Mouse (Mus musculus) limb, embryonic 12.5 days (tissue): Measurements from ENCODE around the gene Mpg. TPM values are rescaled to one million over a fixed set of nuclear protein-coding genes. Genes with fewer than 3 reads are reported as not detected.
"Not testable (repeated sequence)": the region's sequence is repeated elsewhere in the genome, so short reads cannot be mapped to it uniquely, and the experiment has no call there.

Experiments
- ATAC-seq: fragments of 200-750 bp; cut with Nextera tagmentation; 2 replicates; pipeline ENCODE4 v1.8.0; 2017; ENCODE audit warnings: low read depth, moderate TSS enrichment; ENCODE audit not compliant: insufficient number of reproducible peaks, insufficient read depth, low FRiP score, low TSS enrichment
- H3K27ac ChIP-seq: fragments of 300-500 bp; sonication (generic); 2 replicates; pipeline ENCODE4 v1.5.1; 2016; ENCODE audit warnings: mild to moderate bottlenecking, moderate library complexity
- H3K27me3 ChIP-seq: fragments of 300-500 bp; sonication (generic); 2 replicates; pipeline ENCODE4 v1.6.1; 2016; ENCODE audit warnings: mild to moderate bottlenecking, moderate library complexity
- H3K36me3 ChIP-seq: fragments of 300-500 bp; sonication (generic); 2 replicates; pipeline ENCODE4 v1.6.1; 2016; ENCODE audit warnings: mild to moderate bottlenecking, moderate library complexity
- H3K4me1 ChIP-seq: fragments of 300-500 bp; sonication (generic); replicated peaks from 2 replicates; pipeline ENCODE4 v1.6.1; 2016
- H3K4me2 ChIP-seq: fragments of 300-500 bp; sonication (generic); 2 replicates; pipeline ENCODE4 v1.6.1; 2016; ENCODE audit warnings: mild to moderate bottlenecking, moderate library complexity
- H3K4me3 ChIP-seq: fragments of 300-500 bp; sonication (generic); replicated peaks from 2 replicates; pipeline ENCODE4 v1.5.1; 2016; ENCODE audit warnings: mild to moderate bottlenecking
- H3K9ac ChIP-seq: fragments of 300-500 bp; sonication (generic); replicated peaks from 2 replicates; pipeline ENCODE4 v1.6.1; 2016; ENCODE audit warnings: mild to moderate bottlenecking, moderate library complexity
- H3K9me3 ChIP-seq: fragments of 300-500 bp; sonication (generic); 2 replicates; pipeline ENCODE4 v1.6.1; 2016; ENCODE audit warnings: mild to moderate bottlenecking, moderate library complexity
- WGBS: fragments of 180-500 bp; shearing (Covaris S2); methylation state at CpG from one replicate; pipeline ENCODE4 v1.1.7; 2016; 5-methylcytosine and 5-hydroxymethylcytosine counted together
- polyA plus RNA-seq: library from polyadenylated mRNA; unstranded; fragments of >200 nt; fragmentation: Nextera tagmentation; extraction: Ambion mirVana; gene quantifications from 2 replicates; pipeline ENCODE4 v1.2.1, GENCODE M21; 2016

Gene Mpg
- polyA plus RNA-seq, 1 experiment from 2014 or later: 42.4 TPM

- Histone ChIP-seq H3K4me3 (no peak overlapping the region), H3K27me3 (peaks cover 12% of the 10 kb centered on the region), H3K4me1 (peaks cover 5% of the 10 kb centered on the region; the same call in 1 of the 2 replicates), H3K9me3 (no peaks in the 10 kb centered on the region), H3K36me3 (no peaks in the 10 kb centered on the region), H3K9ac (no peak overlapping the region), H3K27ac (no peak overlapping the region), H3K4me2 (no peak overlapping the region)
- ATAC-seq: no peak
- WGBS: 72% methylated on average over 10 of the region's 10 CpGs
These were observed 33.1 kb upstream of the Mpg start for GRCm38 (mm10) chr11:32193156-32193555.

GRCm38 (mm10) chr11:32194086-32194485 lies 32.2 kb upstream of the Mpg start:
- Histone ChIP-seq H3K9me3 (no peaks in the 10 kb centered on the region), H3K9ac (no peak overlapping the region), H3K4me1 (peaks cover 6% of the 10 kb centered on the region; the same call in 1 of the 2 replicates), H3K4me2 (no peak overlapping the region), H3K27me3 (peaks cover 12% of the 10 kb centered on the region), H3K27ac (no peak overlapping the region), H3K36me3 (no peaks in the 10 kb centered on the region), H3K4me3 (no peak overlapping the region)
- WGBS: 79% methylated on average over 10 of the region's 10 CpGs
- ATAC-seq: no peak

GRCm38 (mm10) chr11:32194626-32195025 lies 31.7 kb upstream of the Mpg start:
- H3K9ac ChIP-seq: no peak overlapping the region
- H3K36me3 ChIP-seq: no peaks in the 10 kb centered on the region
- peaks cover 12% of the 10 kb centered on the region for H3K27me3 ChIP-seq
- H3K4me1 ChIP-seq: peaks cover 7% of the 10 kb centered on the region; the same call in 1 of the 2 replicates
- H3K4me3 ChIP-seq: no peak overlapping the region
- no peak overlapping the region for H3K4me2 ChIP-seq
- no peak overlapping the region for H3K27ac ChIP-seq
- 77% methylated on average over 5 of the region's 5 CpGs for WGBS
- H3K9me3 ChIP-seq: no peaks in the 10 kb centered on the region
- no peak for ATAC-seq

- H3K9me3 ChIP-seq: no peaks in the 10 kb centered on the region
- no peak for ATAC-seq
- H3K4me2 ChIP-seq: no peak overlapping the region
- H3K9ac ChIP-seq: no peak overlapping the region
- H3K4me1 ChIP-seq: peaks cover 7% of the 10 kb centered on the region; the same call in 1 of the 2 replicates
- no peak overlapping the region for H3K27ac ChIP-seq
- H3K4me3 ChIP-seq: no peak overlapping the region
- peaks cover 12% of the 10 kb centered on the region for H3K27me3 ChIP-seq
- H3K36me3 ChIP-seq: no peaks in the 10 kb centered on the region
- WGBS: 41% methylated on average over 11 of the region's 11 CpGs
These were observed 30.3 kb upstream of the Mpg start for GRCm38 (mm10) chr11:32195867-32196540.

- Histone ChIP-seq H3K36me3 (no peaks in the 10 kb centered on the region), H3K27me3 (peaks cover 12% of the 10 kb centered on the region), H3K4me2 (no peak overlapping the region), H3K27ac (no peak overlapping the region), H3K9me3 (no peaks in the 10 kb centered on the region), H3K4me3 (no peak overlapping the region), H3K9ac (no peak overlapping the region), H3K4me1 (peaks cover 7% of the 10 kb centered on the region; the same call in 1 of the 2 replicates)
- no peak for ATAC-seq
- 64% methylated on average over 6 of the region's 6 CpGs for WGBS
These were observed 29.6 kb upstream of the Mpg start for GRCm38 (mm10) chr11:32196727-32197126.

GRCm38 (mm10) chr11:32197766-32198165 lies 28.5 kb upstream of the Mpg start:
- WGBS: 21% methylated on average over 3 of the region's 3 CpGs
- no peak overlapping the region for H3K9ac ChIP-seq
- H3K4me2 ChIP-seq: no peak overlapping the region
- no peaks in the 10 kb centered on the region for H3K9me3 ChIP-seq
- H3K27ac ChIP-seq: no peak overlapping the region
- H3K27me3 ChIP-seq: peaks cover 12% of the 10 kb centered on the region
- H3K36me3 ChIP-seq: no peaks in the 10 kb centered on the region
- H3K4me1 ChIP-seq: peaks cover 3% of the 10 kb centered on the region; the same call in 1 of the 2 replicates
- no peak overlapping the region for H3K4me3 ChIP-seq
- no peak for ATAC-seq

GRCm38 (mm10) chr11:32198256-32198955 lies 27.9 kb upstream of the Mpg start:
- ATAC-seq: no peak
- Histone ChIP-seq H3K9me3 (no peaks in the 10 kb centered on the region), H3K4me1 (0 out of 2 replicates have a peak, but pooled peaks cover 3% of the 10 kb centered on the region), H3K4me2 (no peak overlapping the region), H3K27ac (no peak overlapping the region), H3K9ac (no peak overlapping the region), H3K36me3 (no peaks in the 10 kb centered on the region), H3K27me3 (peaks cover 12% of the 10 kb centered on the region), H3K4me3 (no peak overlapping the region)
- 67% methylated on average over 14 of the region's 14 CpGs for WGBS

- H3K9ac ChIP-seq: no peak overlapping the region
- peaks cover 12% of the 10 kb centered on the region for H3K27me3 ChIP-seq
- 0 out of 2 replicates have a peak, but pooled peaks cover 3% of the 10 kb centered on the region for H3K4me1 ChIP-seq
- no peak overlapping the region for H3K4me3 ChIP-seq
- H3K4me2 ChIP-seq: no peak overlapping the region
- no peaks in the 10 kb centered on the region for H3K9me3 ChIP-seq
- ATAC-seq: no peak
- 51% methylated on average over 6 of the region's 6 CpGs for WGBS
- H3K27ac ChIP-seq: no peak overlapping the region
- H3K36me3 ChIP-seq: no peaks in the 10 kb centered on the region
These were observed 27.1 kb upstream of the Mpg start for GRCm38 (mm10) chr11:32199230-32199629.

GRCm38 (mm10) chr11:32200075-32200601 lies 26.2 kb upstream of the Mpg start, which contains the start of gene Il9r:
Gene Il9r, minus strand, starts transcription at chr11:32200279.
- Histone ChIP-seq H3K4me3 (no peak within 1 kb of the TSS), H3K4me2 (no peak within 1 kb of the TSS), H3K27me3 (peaks cover 8% of the 10 kb centered on the region), H3K27ac (no peak within 1 kb of the TSS), H3K9ac (no peak within 1 kb of the TSS), H3K9me3 (no peaks in the 10 kb centered on the region), H3K4me1 (peaks cover 9% of the 10 kb centered on the region), H3K36me3 (no peaks in the 10 kb centered on the region)
- 73% methylated on average over 10 of the region's 10 CpGs for WGBS
- ATAC-seq: no peak

GRCm38 (mm10) chr11:32200992-32201391 lies 25.3 kb upstream of the Mpg start:
- H3K4me1 ChIP-seq: peaks cover 11% of the 10 kb centered on the region
- H3K4me2 ChIP-seq, H3K9ac ChIP-seq, H3K36me3 ChIP-seq, ATAC-seq, H3K27me3 ChIP-seq, H3K9me3 ChIP-seq, H3K4me3 ChIP-seq, H3K27ac ChIP-seq: not testable (repeated sequence)
- WGBS: 76% methylated on average over 1 of the region's 1 CpGs

GRCm38 (mm10) chr11:32201922-32202685 lies 24.2 kb upstream of the Mpg start:
- no peak overlapping the region for H3K9ac ChIP-seq
- WGBS: 74% methylated on average over 11 of the region's 11 CpGs
- no peak for ATAC-seq
- peaks cover 4% of the 10 kb centered on the region; the same call in 1 of the 2 replicates for H3K36me3 ChIP-seq
- H3K4me1 ChIP-seq: peaks cover 17% of the 10 kb centered on the region
- no peak overlapping the region for H3K4me2 ChIP-seq
- H3K27me3 ChIP-seq: no peaks in the 10 kb centered on the region; the same call in 1 of the 2 replicates
- H3K4me3 ChIP-seq: no peak overlapping the region
- H3K27ac ChIP-seq: no peak overlapping the region
- H3K9me3 ChIP-seq: no peaks in the 10 kb centered on the region
